Mouse (Mus musculus): ENCODE measurements around the gene Atf6b.

Atf6b gene

DNA sequence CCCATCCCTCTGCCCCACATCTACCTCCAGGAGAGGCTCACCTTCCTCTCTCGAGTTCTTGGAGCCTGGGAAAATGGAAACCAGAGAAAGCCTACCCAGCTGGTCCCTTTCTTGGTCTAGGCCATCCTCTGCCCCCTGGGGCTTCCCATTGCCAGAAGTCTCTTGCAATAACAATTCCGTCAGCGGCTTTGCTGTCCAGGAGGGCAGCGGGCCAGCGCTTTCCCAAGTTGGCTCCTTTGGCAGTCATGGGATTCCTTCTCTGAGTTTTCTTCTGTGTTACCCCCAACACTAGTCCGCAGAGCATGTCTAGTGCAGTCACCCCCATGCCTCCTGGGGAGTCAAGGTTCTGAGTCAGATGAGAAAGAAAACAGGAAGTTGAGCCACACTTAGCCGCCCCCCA, 46.0 kb downstream of the Atf6b start:
- DNase-seq (ENCODE audit: extremely low spot score, low spot score): no peak

DNA sequence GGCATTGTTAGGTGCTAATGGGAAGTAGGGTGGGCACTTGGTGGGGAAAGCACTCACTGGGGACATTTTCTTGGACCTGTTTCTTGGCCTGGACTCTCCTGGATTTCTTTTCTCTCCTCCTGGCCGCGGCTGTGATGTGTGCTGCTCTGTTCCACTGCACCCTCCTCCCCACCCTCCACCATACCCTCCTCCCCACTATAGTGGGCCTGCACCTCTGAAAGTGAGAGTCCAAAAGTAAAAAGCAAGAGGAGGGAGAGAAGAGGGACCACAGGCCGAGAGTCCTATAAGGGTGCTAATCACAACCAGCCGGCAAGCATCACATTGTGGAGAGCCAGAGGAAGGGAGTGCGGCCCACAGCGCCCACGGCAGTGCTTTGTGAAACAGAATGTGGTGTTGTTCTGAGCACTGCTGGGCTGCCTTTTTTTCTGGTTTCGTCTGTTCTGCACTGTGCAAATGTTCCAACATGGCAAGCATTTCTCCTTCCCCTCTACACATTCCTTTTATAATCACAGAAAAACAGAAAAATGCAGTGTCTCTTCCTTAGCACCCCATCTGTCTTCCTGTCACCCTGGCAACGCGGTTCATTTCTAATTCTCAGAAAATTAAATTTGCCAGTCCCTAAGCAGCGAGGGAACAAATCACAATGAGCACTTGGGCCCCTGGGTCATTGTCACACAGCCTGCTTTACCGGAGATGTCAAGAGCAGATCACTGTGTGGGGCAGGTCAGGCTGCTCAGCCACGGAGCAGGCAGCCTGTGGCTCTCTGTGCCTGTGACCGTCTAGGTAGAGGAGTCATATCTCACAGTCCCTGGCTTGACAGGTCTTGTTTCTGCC, 52.8 kb downstream of the Atf6b start:
- DNase-seq (ENCODE audit: extremely low spot score, low spot score): no peak

- no peak for DNase-seq (ENCODE audit: extremely low spot score, low spot score)
Observed at GRCm38 (mm10) chr17:34700671-34701071, 53.7 kb downstream of the Atf6b start.

Measured in neural tube, embryonic 10.5 days (tissue).